Mouse (Mus musculus): ENCODE data around the gene Mertk. TPM values are rescaled to one million over a fixed set of nuclear protein-coding genes. Genes with fewer than 3 reads are reported as not detected.

Mertk gene
- polyA plus RNA-seq, 1 experiment from 2014 or later: 3.7 TPM

GRCm38 (mm10) chr2:128697566-128697965, 1.2 kb upstream of the Mertk start:
- no peak for ATAC-seq (replicated peaks; ENCODE audit: insufficient number of reproducible peaks, insufficient read depth, low FRiP score, low read depth)
- WGBS: 52% methylated on average over 5 of the region's 5 CpGs
- H3K27me3 ChIP-seq: no peaks in the 10 kb centered on the region
- H3K27ac ChIP-seq: peak overlapping the region; percentile 95; the same call in 1 of the 2 replicates
- H3K4me3 ChIP-seq: peak overlapping the region; percentile 91; the same call in 1 of the 2 replicates
- H3K4me1 ChIP-seq (replicated peaks): peaks cover 6% of the 10 kb centered on the region; the same call in 1 of the 2 replicates
- H3K4me2 ChIP-seq: peak overlapping the region; percentile 93
- no peaks in the 10 kb centered on the region for H3K9me3 ChIP-seq (replicated peaks)
- H3K9ac ChIP-seq: peak overlapping the region; percentile 85; the same call in 1 of the 2 replicates
- no peaks in the 10 kb centered on the region for H3K36me3 ChIP-seq

- H3K27ac ChIP-seq: peak overlapping the region; percentile 95
- no peaks in the 10 kb centered on the region for H3K36me3 ChIP-seq
- under 1% methylated on average over 14 of the region's 14 CpGs for WGBS
- ATAC-seq (replicated peaks; ENCODE audit: insufficient number of reproducible peaks, insufficient read depth, low FRiP score, low read depth): peak; percentile 90
- H3K4me1 ChIP-seq (replicated peaks): peaks cover 6% of the 10 kb centered on the region; the same call in 1 of the 2 replicates
- H3K9ac ChIP-seq: peak overlapping the region; percentile 85
- peak overlapping the region; percentile 93 for H3K4me2 ChIP-seq
- no peaks in the 10 kb centered on the region for H3K27me3 ChIP-seq
- no peaks in the 10 kb centered on the region for H3K9me3 ChIP-seq (replicated peaks)
- H3K4me3 ChIP-seq: peak overlapping the region; percentile 91
Observed at GRCm38 (mm10) chr2:128698140-128698692, 540 bp upstream of the Mertk start.

- Histone ChIP-seq H3K36me3 (no peaks in the 10 kb centered on the region), H3K9me3 (replicated peaks) (no peaks in the 10 kb centered on the region), H3K4me1 (replicated peaks) (peaks cover 6% of the 10 kb centered on the region; the same call in 1 of the 2 replicates), H3K9ac (peak overlapping the region; percentile 85), H3K27me3 (no peaks in the 10 kb centered on the region), H3K27ac (peak overlapping the region; percentile 95), H3K4me2 (peak overlapping the region; percentile 93), H3K4me3 (peak overlapping the region; percentile 91)
- WGBS: 1% methylated on average over 24 of the region's 24 CpGs
- peak; percentile 6; the same call in 1 of the 2 replicates for ATAC-seq (replicated peaks; ENCODE audit: insufficient number of reproducible peaks, insufficient read depth, low FRiP score, low read depth)
Observed at GRCm38 (mm10) chr2:128699201-128699885, 587 bp downstream of the Mertk start.

GRCm38 (mm10) chr2:128704474-128704873, 5.7 kb downstream of the Mertk start:
- no peak overlapping the region for H3K27ac ChIP-seq
- WGBS: 80% methylated on average over 3 of the region's 3 CpGs
- H3K36me3 ChIP-seq: no peaks in the 10 kb centered on the region
- no peak; the same call in 1 of the 2 replicates for ATAC-seq (replicated peaks; ENCODE audit: insufficient number of reproducible peaks, insufficient read depth, low FRiP score, low read depth)
- no peaks in the 10 kb centered on the region for H3K27me3 ChIP-seq
- H3K4me3 ChIP-seq: no peak overlapping the region
- H3K4me2 ChIP-seq: no peak overlapping the region
- H3K9ac ChIP-seq: no peak overlapping the region
- no peaks in the 10 kb centered on the region for H3K9me3 ChIP-seq (replicated peaks)
- H3K4me1 ChIP-seq (replicated peaks): no peaks in the 10 kb centered on the region; the same call in 1 of the 2 replicates

GRCm38 (mm10) chr2:128709264-128709663, 10.5 kb downstream of the Mertk start:
- Histone ChIP-seq H3K27me3 (no peaks in the 10 kb centered on the region), H3K4me1 (replicated peaks) (peaks cover 8% of the 10 kb centered on the region), H3K4me3 (no peak overlapping the region), H3K4me2 (no peak overlapping the region), H3K36me3 (no peaks in the 10 kb centered on the region), H3K9ac (no peak overlapping the region), H3K9me3 (replicated peaks) (no peaks in the 10 kb centered on the region), H3K27ac (no peak overlapping the region)
- 44% methylated on average over 6 of the region's 6 CpGs for WGBS
- ATAC-seq (replicated peaks; ENCODE audit: insufficient number of reproducible peaks, insufficient read depth, low FRiP score, low read depth): no peak

- H3K4me2 ChIP-seq: no peak overlapping the region
- H3K36me3 ChIP-seq: no peaks in the 10 kb centered on the region
- 66% methylated on average over 6 of the region's 6 CpGs for WGBS
- H3K9me3 ChIP-seq (replicated peaks): no peaks in the 10 kb centered on the region
- peaks cover 16% of the 10 kb centered on the region for H3K4me1 ChIP-seq (replicated peaks)
- no peak overlapping the region for H3K4me3 ChIP-seq
- no peak for ATAC-seq (replicated peaks; ENCODE audit: insufficient number of reproducible peaks, insufficient read depth, low FRiP score, low read depth)
- no peaks in the 10 kb centered on the region for H3K27me3 ChIP-seq
- no peak overlapping the region for H3K9ac ChIP-seq
- H3K27ac ChIP-seq: no peak overlapping the region
Observed at GRCm38 (mm10) chr2:128710609-128711008, 11.9 kb downstream of the Mertk start.

- peak overlapping the region; percentile 35; the same call in 1 of the 2 replicates for H3K27ac ChIP-seq
- no peaks in the 10 kb centered on the region for H3K9me3 ChIP-seq (replicated peaks)
- no peak overlapping the region for H3K9ac ChIP-seq
- H3K36me3 ChIP-seq: no peaks in the 10 kb centered on the region
- no peaks in the 10 kb centered on the region for H3K27me3 ChIP-seq
- H3K4me1 ChIP-seq (replicated peaks): peaks cover 26% of the 10 kb centered on the region
- no peak overlapping the region for H3K4me2 ChIP-seq
- no peak for ATAC-seq (replicated peaks; ENCODE audit: insufficient number of reproducible peaks, insufficient read depth, low FRiP score, low read depth)
- no peak overlapping the region for H3K4me3 ChIP-seq
- 75% methylated on average over 6 of the region's 6 CpGs for WGBS
Observed at GRCm38 (mm10) chr2:128712940-128713339, 14.2 kb downstream of the Mertk start.

GRCm38 (mm10) chr2:128713548-128714003, 14.8 kb downstream of the Mertk start:
- Histone ChIP-seq H3K4me3 (no peak overlapping the region), H3K27ac (peak overlapping the region; percentile 35), H3K36me3 (no peaks in the 10 kb centered on the region), H3K9ac (no peak overlapping the region), H3K4me1 (replicated peaks) (peaks cover 26% of the 10 kb centered on the region), H3K4me2 (no peak overlapping the region), H3K9me3 (replicated peaks) (no peaks in the 10 kb centered on the region), H3K27me3 (no peaks in the 10 kb centered on the region)
- no peak for ATAC-seq (replicated peaks; ENCODE audit: insufficient number of reproducible peaks, insufficient read depth, low FRiP score, low read depth)
- WGBS: 49% methylated on average over 5 of the region's 5 CpGs

GRCm38 (mm10) chr2:128714724-128715241, 16.0 kb downstream of the Mertk start:
- Histone ChIP-seq H3K36me3 (no peaks in the 10 kb centered on the region), H3K27me3 (no peaks in the 10 kb centered on the region), H3K9ac (no peak overlapping the region), H3K9me3 (replicated peaks) (no peaks in the 10 kb centered on the region), H3K4me3 (no peak overlapping the region), H3K27ac (no peak overlapping the region), H3K4me1 (replicated peaks) (peaks cover 26% of the 10 kb centered on the region), H3K4me2 (no peak overlapping the region)
- WGBS: 72% methylated on average over 7 of the region's 7 CpGs
- ATAC-seq (replicated peaks; ENCODE audit: insufficient number of reproducible peaks, insufficient read depth, low FRiP score, low read depth): no peak

- WGBS: 92% methylated on average over 1 of the region's 1 CpGs
- Histone ChIP-seq H3K27ac (no peak overlapping the region), H3K9me3 (replicated peaks) (no peaks in the 10 kb centered on the region), H3K4me3 (no peak overlapping the region), H3K27me3 (no peaks in the 10 kb centered on the region), H3K36me3 (no peaks in the 10 kb centered on the region), H3K9ac (no peak overlapping the region), H3K4me2 (no peak overlapping the region), H3K4me1 (replicated peaks) (peaks cover 26% of the 10 kb centered on the region)
- no peak for ATAC-seq (replicated peaks; ENCODE audit: insufficient number of reproducible peaks, insufficient read depth, low FRiP score, low read depth)
Observed at GRCm38 (mm10) chr2:128715979-128716378, 17.2 kb downstream of the Mertk start.

GRCm38 (mm10) chr2:128719380-128719779, 20.6 kb downstream of the Mertk start:
- Histone ChIP-seq H3K4me3 (no peak overlapping the region), H3K9me3 (replicated peaks) (no peaks in the 10 kb centered on the region), H3K27ac (no peak overlapping the region), H3K4me1 (replicated peaks) (peaks cover 17% of the 10 kb centered on the region), H3K9ac (no peak overlapping the region), H3K27me3 (no peaks in the 10 kb centered on the region), H3K4me2 (no peak overlapping the region), H3K36me3 (no peaks in the 10 kb centered on the region)
- no peak for ATAC-seq (replicated peaks; ENCODE audit: insufficient number of reproducible peaks, insufficient read depth, low FRiP score, low read depth)
- 84% methylated on average over 2 of the region's 2 CpGs for WGBS

All from heart, embryonic 15.5 days (tissue).